ENCODE assay signal across 22 mouse cellular contexts in the genomic region with DNA sequence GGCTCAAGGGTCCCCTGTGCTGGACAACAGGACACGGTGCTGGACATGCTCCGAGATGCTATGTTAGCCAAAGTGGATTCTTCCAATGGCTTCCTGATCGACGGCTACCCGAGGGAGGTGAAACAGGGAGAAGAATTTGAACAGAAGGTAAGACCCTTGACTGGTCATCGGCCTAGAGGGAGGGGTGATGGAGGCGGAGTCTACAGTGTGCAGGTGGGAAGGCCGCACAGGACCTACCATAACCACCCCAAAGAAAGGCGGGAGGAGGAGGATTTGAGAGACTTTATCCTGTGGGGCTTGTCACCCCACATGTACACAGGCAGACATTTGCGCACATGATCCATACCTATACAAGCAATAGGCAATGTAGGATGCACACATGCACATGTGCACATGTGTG. TPM values are rescaled to one million over a fixed set of nuclear protein-coding genes. Genes with fewer than 3 reads are reported as not detected.
DNase-seq lines count a peak whose midpoint lies in the region; ATAC-seq lines count a peak whose summit lies in the region.
"Had no signal": no experiment of that assay in that cellular context is flagged by ENCODE, and none has a peak within 500 bp of the region (broad histone marks: within the 10 kb centered on the region; RNA-seq: fewer than 3 reads in every experiment).

No protein-coding gene starts in this region.

- peaks cover 31% of the 10 kb centered on the region for H3K4me1 ChIP-seq in forebrain, embryonic 13.5 days
- peaks cover 41% of the 10 kb centered on the region for H3K4me1 ChIP-seq in forebrain, embryonic 12.5 days
- H3K4me1 ChIP-seq in megakaryocyte, embryonic 14.5 days, result peaks cover 94% of the 10 kb centered on the region
- peaks cover 87% of the 10 kb centered on the region for H3K4me1 ChIP-seq in embryonic facial prominence, embryonic 10.5 days
- peaks cover 60% of the 10 kb centered on the region for H3K4me1 ChIP-seq in limb, embryonic 10.5 days

- WGBS in forebrain, embryonic 13.5 days, result 87% methylated on average over 10 of the region's 10 CpGs
- 90% methylated on average over 10 of the region's 10 CpGs for WGBS in forebrain, embryonic 12.5 days
- WGBS in embryonic facial prominence, embryonic 10.5 days, result 87% methylated on average over 10 of the region's 10 CpGs
- WGBS in limb, embryonic 10.5 days, result 88% methylated on average over 10 of the region's 10 CpGs

- H3K36me3 ChIP-seq in forebrain, embryonic 13.5 days (ENCODE audit: poor library complexity, severe bottlenecking), result peaks cover 7% of the 10 kb centered on the region
- H3K36me3 ChIP-seq in forebrain, embryonic 12.5 days (replicated peaks), result no peaks in the 10 kb centered on the region
- peaks cover 42% of the 10 kb centered on the region for H3K36me3 ChIP-seq in megakaryocyte, embryonic 14.5 days (replicated peaks; ENCODE audit: low read length)
- no peaks in the 10 kb centered on the region; the same call in 1 of the 2 replicates for H3K36me3 ChIP-seq in embryonic facial prominence, embryonic 10.5 days (replicated peaks)
- H3K36me3 ChIP-seq in limb, embryonic 10.5 days, result peaks cover 13% of the 10 kb centered on the region
- H3K36me3 ChIP-seq: forebrain, embryonic 10.5 days; limb, embryonic 12.5 days had no signal

- no peak for DNase-seq in embryonic facial prominence, embryonic 10.5 days (ENCODE audit: low spot score)
- no peak for DNase-seq in limb, embryonic 10.5 days (ENCODE audit: low spot score)
- no peak for DNase-seq in frontal cortex, adult 2 months (ENCODE audit: extremely low spot score in 1 of 2, low spot score in 1 of 2)

- H3K9ac ChIP-seq in forebrain, embryonic 13.5 days, result 0 out of 2 replicates have a peak overlapping the region, but pooled peaks have one; percentile 9
- no peak overlapping the region for H3K9ac ChIP-seq in forebrain, embryonic 12.5 days
- H3K9ac ChIP-seq: heart, embryonic 15.5 days; limb, embryonic 12.5 days; liver, postnatal 0 days; midbrain, embryonic 13.5 days; neural tube, embryonic 12.5 days had no signal

- H3K27ac ChIP-seq in forebrain, embryonic 13.5 days, result no peak overlapping the region
- H3K27ac ChIP-seq in forebrain, embryonic 12.5 days, result no peak overlapping the region
- 0 out of 2 replicates have a peak overlapping the region, but pooled peaks have one; percentile 81 for H3K27ac ChIP-seq in embryonic facial prominence, embryonic 10.5 days (replicated peaks)
- H3K27ac ChIP-seq in limb, embryonic 10.5 days, result 0 out of 2 replicates have a peak overlapping the region, but pooled peaks have one; percentile 33
- H3K27ac ChIP-seq: heart, embryonic 15.5 days; limb, embryonic 12.5 days; midbrain, embryonic 13.5 days; neural tube, embryonic 12.5 days had no signal

- no peaks in the 10 kb centered on the region for H3K9me3 ChIP-seq in forebrain, embryonic 13.5 days (replicated peaks)
- no peaks in the 10 kb centered on the region for H3K9me3 ChIP-seq in forebrain, embryonic 12.5 days
- H3K9me3 ChIP-seq in megakaryocyte, embryonic 14.5 days, result no peaks in the 10 kb centered on the region
- no peaks in the 10 kb centered on the region for H3K9me3 ChIP-seq in embryonic facial prominence, embryonic 10.5 days
- H3K9me3 ChIP-seq in limb, embryonic 10.5 days (replicated peaks), result no peaks in the 10 kb centered on the region
- H3K9me3 ChIP-seq: forebrain, embryonic 10.5 days; heart, embryonic 15.5 days; limb, embryonic 12.5 days; midbrain, embryonic 13.5 days; neural tube, embryonic 12.5 days had no signal

- no peak overlapping the region for H3K4me2 ChIP-seq in forebrain, embryonic 13.5 days
- H3K4me2 ChIP-seq in forebrain, embryonic 12.5 days, result no peak overlapping the region
- H3K4me2 ChIP-seq: heart, embryonic 15.5 days; limb, embryonic 12.5 days; liver, embryonic 11.5 days had no signal

- no peak for ATAC-seq in forebrain, embryonic 13.5 days
- ATAC-seq in forebrain, embryonic 12.5 days (ENCODE audit: low FRiP score), result no peak
- no peak for ATAC-seq in megakaryocyte, adult 5-6 weeks (ENCODE audit: poor library complexity, severe bottlenecking)
- ATAC-seq in granulocyte monocyte progenitor cell, adult 5-6 weeks (replicated peaks; ENCODE audit: poor library complexity, severe bottlenecking), result no peak

- no peak overlapping the region for H3K4me3 ChIP-seq in forebrain, embryonic 13.5 days
- H3K4me3 ChIP-seq in forebrain, embryonic 12.5 days (replicated peaks), result no peak overlapping the region
- peak overlapping the region; percentile 73 for H3K4me3 ChIP-seq in megakaryocyte, embryonic 14.5 days (replicated peaks)
- no peak overlapping the region for H3K4me3 ChIP-seq in embryonic facial prominence, embryonic 10.5 days
- H3K4me3 ChIP-seq in limb, embryonic 10.5 days, result no peak overlapping the region
- H3K4me3 ChIP-seq: heart, embryonic 15.5 days; limb, embryonic 12.5 days; midbrain, embryonic 13.5 days; neural tube, embryonic 12.5 days had no signal

- H3K27me3 ChIP-seq in forebrain, embryonic 13.5 days, result no peaks in the 10 kb centered on the region
- no peaks in the 10 kb centered on the region for H3K27me3 ChIP-seq in forebrain, embryonic 12.5 days
- H3K27me3 ChIP-seq in megakaryocyte, embryonic 14.5 days (replicated peaks), result peaks cover 2% of the 10 kb centered on the region
- no peaks in the 10 kb centered on the region for H3K27me3 ChIP-seq in embryonic facial prominence, embryonic 10.5 days (replicated peaks; ENCODE audit: low read depth, poor library complexity, severe bottlenecking)
- H3K27me3 ChIP-seq in limb, embryonic 10.5 days (ENCODE audit: low read depth, poor library complexity, severe bottlenecking), result no peaks in the 10 kb centered on the region
- H3K27me3 ChIP-seq: heart, embryonic 15.5 days; limb, embryonic 12.5 days; midbrain, embryonic 13.5 days; neural tube, embryonic 12.5 days had no signal

RNA-seq across cellular contexts. Expression of gene Ak1, which starts 9.5 kb away (rescaled TPM):
- 48.8 and 48.9 TPM in 2 replicates for polyA plus RNA-seq in forebrain, embryonic 13.5 days (2015; fragmentation: Nextera tagmentation; extraction: Ambion mirVana)
- 27.0 and 32.1 TPM in 2 replicates for polyA plus RNA-seq in forebrain, embryonic 12.5 days (2016; fragmentation: Nextera tagmentation; extraction: Ambion mirVana)
- 11.0 and 12.2 TPM in 2 replicates for polyA plus RNA-seq in megakaryocyte, embryonic 14.5 days (2012; ENCODE audit: insufficient read depth, low replicate concordance)
- total RNA-seq in megakaryocyte, adult 5-6 weeks (2015), result not detected in 2 replicates
- not detected in 2 replicates for total RNA-seq in megakaryocyte, adult 5-6 weeks (2017)
- polyA plus RNA-seq in embryonic facial prominence, embryonic 10.5 days (2016; fragmentation: Nextera tagmentation; extraction: Ambion mirVana), result 20.5 and 24.7 TPM in 2 replicates
- 21.6 and 35.7 TPM in 2 replicates for polyA plus RNA-seq in limb, embryonic 10.5 days (2016; fragmentation: Nextera tagmentation; extraction: Ambion mirVana)
- polyA plus RNA-seq in frontal cortex, adult 2 months (2012; rRNA removed), result 151 and 154 TPM in 2 replicates
- 3.4 TPM in 1 of 2 replicates, not detected in the other for total RNA-seq in granulocyte monocyte progenitor cell, adult 5-6 weeks (2014; fragmentation: Nextera tagmentation)
- total RNA-seq in granulocyte monocyte progenitor cell, adult 5-6 weeks (2017), result 0.78 and 3.3 TPM in 2 replicates

RNA-seq across cellular contexts. Expression of gene Eng, which starts 15.3 kb away (rescaled TPM):
- 20.4 and 21.2 TPM in 2 replicates for polyA plus RNA-seq in forebrain, embryonic 13.5 days (2015; fragmentation: Nextera tagmentation; extraction: Ambion mirVana)
- 21.0 and 21.4 TPM in 2 replicates for polyA plus RNA-seq in forebrain, embryonic 12.5 days (2016; fragmentation: Nextera tagmentation; extraction: Ambion mirVana)
- 90.6 and 227 TPM in 2 replicates for polyA plus RNA-seq in megakaryocyte, embryonic 14.5 days (2012; ENCODE audit: insufficient read depth, low replicate concordance)
- total RNA-seq in megakaryocyte, adult 5-6 weeks (2015), result 6.3 and 7.9 TPM in 2 replicates
- 2.0 and 2.2 TPM in 2 replicates for total RNA-seq in megakaryocyte, adult 5-6 weeks (2017)
- 23.7 and 25.5 TPM in 2 replicates for polyA plus RNA-seq in embryonic facial prominence, embryonic 10.5 days (2016; fragmentation: Nextera tagmentation; extraction: Ambion mirVana)
- 27.9 and 28.5 TPM in 2 replicates for polyA plus RNA-seq in limb, embryonic 10.5 days (2016; fragmentation: Nextera tagmentation; extraction: Ambion mirVana)
- polyA plus RNA-seq in frontal cortex, adult 2 months (2012; rRNA removed), result 34.7 and 37.7 TPM in 2 replicates
- 11.0 and 28.9 TPM in 2 replicates for total RNA-seq in granulocyte monocyte progenitor cell, adult 5-6 weeks (2014; fragmentation: Nextera tagmentation)
- 4.0 and 6.0 TPM in 2 replicates for total RNA-seq in granulocyte monocyte progenitor cell, adult 5-6 weeks (2017)
- polyA plus RNA-seq: activated CD4-positive, CD25-positive, alpha-beta regulatory T cell, adult 4 months had no signal

RNA-seq across cellular contexts. Expression of gene St6galnac6, which starts 31.5 kb away (rescaled TPM):
- polyA plus RNA-seq in forebrain, embryonic 13.5 days (2015; fragmentation: Nextera tagmentation; extraction: Ambion mirVana), result 10.0 and 10.8 TPM in 2 replicates
- polyA plus RNA-seq in forebrain, embryonic 12.5 days (2016; fragmentation: Nextera tagmentation; extraction: Ambion mirVana), result 11.6 and 11.7 TPM in 2 replicates
- 36.4 and 40.9 TPM in 2 replicates for polyA plus RNA-seq in megakaryocyte, embryonic 14.5 days (2012; ENCODE audit: insufficient read depth, low replicate concordance)
- 8.2 and 8.6 TPM in 2 replicates for total RNA-seq in megakaryocyte, adult 5-6 weeks (2015)
- total RNA-seq in megakaryocyte, adult 5-6 weeks (2017), result 13.1 and 13.3 TPM in 2 replicates
- 17.1 and 17.3 TPM in 2 replicates for polyA plus RNA-seq in embryonic facial prominence, embryonic 10.5 days (2016; fragmentation: Nextera tagmentation; extraction: Ambion mirVana)
- polyA plus RNA-seq in limb, embryonic 10.5 days (2016; fragmentation: Nextera tagmentation; extraction: Ambion mirVana), result 11.8 and 16.7 TPM in 2 replicates
- polyA plus RNA-seq in frontal cortex, adult 2 months (2012; rRNA removed), result 98.8 and 112 TPM in 2 replicates
- total RNA-seq in granulocyte monocyte progenitor cell, adult 5-6 weeks (2014; fragmentation: Nextera tagmentation), result 16.2 and 19.0 TPM in 2 replicates
- 11.3 and 14.2 TPM in 2 replicates for total RNA-seq in granulocyte monocyte progenitor cell, adult 5-6 weeks (2017)

RNA-seq across cellular contexts. Expression of gene St6galnac4, which starts 44.2 kb away (rescaled TPM):
- polyA plus RNA-seq in forebrain, embryonic 13.5 days (2015; fragmentation: Nextera tagmentation; extraction: Ambion mirVana), result 14.5 and 16.5 TPM in 2 replicates
- polyA plus RNA-seq in forebrain, embryonic 12.5 days (2016; fragmentation: Nextera tagmentation; extraction: Ambion mirVana), result 15.1 and 17.0 TPM in 2 replicates
- polyA plus RNA-seq in megakaryocyte, embryonic 14.5 days (2012; ENCODE audit: insufficient read depth, low replicate concordance), result 16.3 and 18.9 TPM in 2 replicates
- 5.8 and 9.2 TPM in 2 replicates for total RNA-seq in megakaryocyte, adult 5-6 weeks (2015)
- 8.6 and 12.1 TPM in 2 replicates for total RNA-seq in megakaryocyte, adult 5-6 weeks (2017)
- 25.1 and 26.4 TPM in 2 replicates for polyA plus RNA-seq in embryonic facial prominence, embryonic 10.5 days (2016; fragmentation: Nextera tagmentation; extraction: Ambion mirVana)
- polyA plus RNA-seq in limb, embryonic 10.5 days (2016; fragmentation: Nextera tagmentation; extraction: Ambion mirVana), result 26.0 and 26.1 TPM in 2 replicates
- 32.4 and 34.4 TPM in 2 replicates for polyA plus RNA-seq in frontal cortex, adult 2 months (2012; rRNA removed)
- 37.5 and 51.7 TPM in 2 replicates for total RNA-seq in granulocyte monocyte progenitor cell, adult 5-6 weeks (2014; fragmentation: Nextera tagmentation)
- 26.0 and 31.9 TPM in 2 replicates for total RNA-seq in granulocyte monocyte progenitor cell, adult 5-6 weeks (2017)

RNA-seq across cellular contexts. Expression of gene 9430097D07Rik, which starts 55.6 kb away (rescaled TPM):
- polyA plus RNA-seq in forebrain, embryonic 13.5 days (2015; fragmentation: Nextera tagmentation; extraction: Ambion mirVana), result 0.18 and 0.39 TPM in 2 replicates
- polyA plus RNA-seq in forebrain, embryonic 12.5 days (2016; fragmentation: Nextera tagmentation; extraction: Ambion mirVana), result 0.19 TPM in 1 of 2 replicates, not detected in the other
- not detected in 2 replicates for polyA plus RNA-seq in megakaryocyte, embryonic 14.5 days (2012; ENCODE audit: insufficient read depth, low replicate concordance)
- not detected in 2 replicates for total RNA-seq in megakaryocyte, adult 5-6 weeks (2015)
- total RNA-seq in megakaryocyte, adult 5-6 weeks (2017), result not detected in 2 replicates
- 0.11 TPM in 2 replicates for polyA plus RNA-seq in embryonic facial prominence, embryonic 10.5 days (2016; fragmentation: Nextera tagmentation; extraction: Ambion mirVana)
- 0.24 TPM in 1 of 2 replicates, not detected in the other for polyA plus RNA-seq in limb, embryonic 10.5 days (2016; fragmentation: Nextera tagmentation; extraction: Ambion mirVana)
- polyA plus RNA-seq in frontal cortex, adult 2 months (2012; rRNA removed), result 0.38 and 0.46 TPM in 2 replicates
- not detected in 2 replicates for total RNA-seq in granulocyte monocyte progenitor cell, adult 5-6 weeks (2014; fragmentation: Nextera tagmentation)
- not detected in 2 replicates for total RNA-seq in granulocyte monocyte progenitor cell, adult 5-6 weeks (2017)
- total RNA-seq: adrenal gland, adult 8-10 months; gastrocnemius, postnatal 10 days; heart, adult 18-20 months; heart, postnatal 4 days had no signal
- polyA plus RNA-seq: activated CD4-positive, CD25-positive, alpha-beta regulatory T cell, adult 4 months; limb, embryonic 12.5 days; liver, embryonic 11.5 days; liver, postnatal 0 days; lung, postnatal 0 days; stomach, embryonic 14.5 days had no signal

Comparison
In these comparisons a context has a peak if more than half of its experiments do, and no peak if none do; other contexts are left out.
1. H3K27ac ChIP-seq: peak in embryonic facial prominence, embryonic 10.5 days (single experiment) and limb, embryonic 10.5 days (single experiment); none in forebrain, embryonic 13.5 days (single experiment) and forebrain, embryonic 12.5 days (single experiment).